Mouse (Mus musculus) neural tube, embryonic 12.5 days (tissue): ENCODE measurements at regions not wholly inside any gene's neighbourhood (a gene's known extent, or its start where the extent isn't known, plus 50 kb on each side); places are given as distances from the start of the nearest gene placed in this dataset.
"Not testable (repeated sequence)": the region's sequence is repeated elsewhere in the genome, so short reads cannot be mapped to it uniquely, and the experiment has no call there.

Experiments
- ATAC-seq: fragments of 200-750 bp; cut with Nextera tagmentation; 2 replicates; pipeline ENCODE4 v1.8.0; 2017; ENCODE audit warnings: low read depth, mild to moderate bottlenecking, moderate TSS enrichment, moderate library complexity; ENCODE audit not compliant: low FRiP score
- H3K27ac ChIP-seq: fragments of 300-500 bp; sonication (generic); 2 replicates; pipeline ENCODE4 v1.5.1; 2016
- H3K27me3 ChIP-seq: fragments of 300-500 bp; sonication (generic); replicated peaks from 2 replicates; pipeline ENCODE4 v1.6.1; 2016; ENCODE audit warnings: mild to moderate bottlenecking
- H3K36me3 ChIP-seq: fragments of 300-500 bp; sonication (generic); 2 replicates; pipeline ENCODE4 v1.6.1; 2016; ENCODE audit warnings: mild to moderate bottlenecking
- H3K4me1 ChIP-seq: fragments of 300-500 bp; sonication (generic); 2 replicates; pipeline ENCODE4 v1.6.1; 2016
- H3K4me2 ChIP-seq: fragments of 300-500 bp; sonication (generic); replicated peaks from 2 replicates; pipeline ENCODE4 v1.6.1; 2016; ENCODE audit warnings: mild to moderate bottlenecking
- H3K4me3 ChIP-seq: fragments of 300-500 bp; sonication (generic); 2 replicates; pipeline ENCODE4 v1.5.1; 2016
- H3K9ac ChIP-seq: fragments of 300-500 bp; sonication (generic); 2 replicates; pipeline ENCODE4 v1.6.1; 2016; ENCODE audit warnings: mild to moderate bottlenecking
- H3K9me3 ChIP-seq: fragments of 300-500 bp; sonication (generic); 2 replicates; pipeline ENCODE4 v1.6.1; 2016; ENCODE audit warnings: mild to moderate bottlenecking
- WGBS: fragments of 180-500 bp; shearing (Covaris S2); methylation state at CpG from one replicate; pipeline ENCODE4 v1.1.7; 2016; 5-methylcytosine and 5-hydroxymethylcytosine counted together

GRCm38 (mm10) chr10:57319171-57319570 is 167.0 kb upstream of the Hsf2 start:
- Histone ChIP-seq H3K9me3 (no peaks in the 10 kb centered on the region), H3K4me2 (no peak overlapping the region), H3K4me3 (no peak overlapping the region), H3K27me3 (no peaks in the 10 kb centered on the region), H3K9ac (no peak overlapping the region), H3K4me1 (no peaks in the 10 kb centered on the region), H3K36me3 (no peaks in the 10 kb centered on the region), H3K27ac (no peak overlapping the region)
- no peak for ATAC-seq
- WGBS, result 66% methylated on average over 2 of the region's 2 CpGs

GRCm38 (mm10) chr10:57322717-57323424 is 163.3 kb upstream of the Hsf2 start:
- H3K27ac ChIP-seq, result no peak overlapping the region
- H3K4me2 ChIP-seq, result no peak overlapping the region
- no peak overlapping the region for H3K9ac ChIP-seq
- no peaks in the 10 kb centered on the region for H3K9me3 ChIP-seq
- no peaks in the 10 kb centered on the region for H3K27me3 ChIP-seq
- no peaks in the 10 kb centered on the region for H3K4me1 ChIP-seq
- no peak overlapping the region for H3K4me3 ChIP-seq
- WGBS, result 90% methylated on average over 2 of the region's 2 CpGs
- H3K36me3 ChIP-seq, result no peaks in the 10 kb centered on the region
- no peak for ATAC-seq

- no peaks in the 10 kb centered on the region for H3K27me3 ChIP-seq
- H3K36me3 ChIP-seq, result no peaks in the 10 kb centered on the region
- no peak for ATAC-seq
- no peaks in the 10 kb centered on the region for H3K4me1 ChIP-seq
- H3K9me3 ChIP-seq, result no peaks in the 10 kb centered on the region
- WGBS, result 81% methylated on average over 1 of the region's 1 CpGs
- no peak overlapping the region for H3K27ac ChIP-seq
- no peak overlapping the region for H3K9ac ChIP-seq
- H3K4me2 ChIP-seq, result no peak overlapping the region
- no peak overlapping the region for H3K4me3 ChIP-seq
These were observed 162.0 kb upstream of the Hsf2 start for GRCm38 (mm10) chr10:57324226-57324625.

GRCm38 (mm10) chr10:57362781-57363180 is 123.4 kb upstream of the Hsf2 start:
- WGBS, result 91% methylated on average over 1 of the region's 1 CpGs
- not testable (repeated sequence) for ATAC-seq, H3K36me3 ChIP-seq

More at GRCm38 (mm10) chr10:57362781-57363180, 123.4 kb upstream of the Hsf2 start:
- H3K4me1 ChIP-seq, H3K9ac ChIP-seq, H3K9me3 ChIP-seq, H3K27me3 ChIP-seq, H3K27ac ChIP-seq, H3K4me2 ChIP-seq, H3K4me3 ChIP-seq: not testable (repeated sequence)
